Mouse (Mus musculus): Measurements from ENCODE around the gene Sirt4.

Sirt4 gene

GRCm38 (mm10) chr5:115434853-115435754 lies 49.4 kb downstream of the Sirt4 start:
- no peak for DNase-seq (ENCODE audit: low read depth, low spot score)

- no peak for DNase-seq (ENCODE audit: low read depth, low spot score)
Measured at GRCm38 (mm10) chr5:115434280-115434852, 50.2 kb downstream of the Sirt4 start.

GRCm38 (mm10) chr5:115433191-115433590 lies 51.3 kb downstream of the Sirt4 start:
- no peak for DNase-seq (ENCODE audit: low read depth, low spot score)

- no peak for DNase-seq (ENCODE audit: low read depth, low spot score)
Measured at GRCm38 (mm10) chr5:115432395-115432794, 52.1 kb downstream of the Sirt4 start.

- no peak for DNase-seq (ENCODE audit: low read depth, low spot score)
Measured at GRCm38 (mm10) chr5:115431898-115432259, 52.6 kb downstream of the Sirt4 start.

GRCm38 (mm10) chr5:115431061-115431897 lies 53.2 kb downstream of the Sirt4 start:
- no peak for DNase-seq (ENCODE audit: low read depth, low spot score)

GRCm38 (mm10) chr5:115430187-115430960 lies 54.2 kb downstream of the Sirt4 start:
- DNase-seq (ENCODE audit: low read depth, low spot score) = no peak

GRCm38 (mm10) chr5:115429359-115430186 lies 55.0 kb downstream of the Sirt4 start, which contains the start of gene Msi1:
Gene Msi1 (plus strand): TSS chr5:115429599.
- DNase-seq (ENCODE audit: low read depth, low spot score) = no peak

GRCm38 (mm10) chr5:115428831-115429358 lies 55.6 kb downstream of the Sirt4 start:
- no peak for DNase-seq (ENCODE audit: low read depth, low spot score)

Measured in WW6 (cell line).